Mouse (Mus musculus): ENCODE results near the gene Adgrg1.

DNA sequence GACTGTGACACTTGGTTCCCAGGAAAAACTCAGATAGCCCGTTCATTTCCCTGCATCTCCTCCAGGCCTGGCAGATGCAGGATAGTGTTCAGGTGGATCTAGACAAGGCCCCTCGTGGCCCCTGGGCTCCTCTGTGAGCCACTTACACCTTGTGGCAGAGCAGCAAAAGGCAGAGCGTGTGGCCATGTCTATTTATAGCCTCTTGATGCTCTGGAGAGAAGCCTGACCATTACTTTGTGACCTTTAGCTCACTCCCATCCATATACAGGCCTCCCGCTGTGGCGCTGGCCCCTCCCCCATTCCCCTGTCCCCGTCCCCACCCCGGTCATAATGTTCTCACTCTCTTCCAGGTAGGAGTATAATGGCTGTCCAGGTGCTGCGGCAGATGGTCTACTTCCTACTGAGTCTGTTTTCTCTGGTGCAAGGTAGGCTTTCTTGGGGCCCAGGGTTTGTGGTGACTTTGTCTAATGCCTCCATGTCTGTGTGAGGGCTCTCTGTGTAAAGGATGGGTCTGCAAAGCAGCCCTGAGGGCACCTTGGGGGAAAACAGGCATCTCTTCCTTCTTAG is 27.6 kb downstream of the Adgrg1 start:
- no peak for TF ChIP-seq CTCF (IDR thresholded peaks at IDR 0.05)
- no peak for TF ChIP-seq EP300 (IDR thresholded peaks at IDR 0.05)

Data from lung, postnatal 0 days (tissue).